Mouse (Mus musculus) urinary bladder, postnatal 10 days (tissue): ENCODE data around the gene Lsm10.
"Not testable (repeated sequence)": the region's sequence is repeated elsewhere in the genome, so short reads cannot be mapped to it uniquely, and the experiment has no call there.

Experiments used
- DNase-seq: peaks from one replicate; pipeline ENCODE4 v3.0.0; 2022; ENCODE audit warnings: low spot score

The Lsm10 gene

GRCm38 (mm10) chr4:126095622-126096430 is 597 bp upstream of the Lsm10 start:
- not testable (repeated sequence) for DNase-seq

GRCm38 (mm10) chr4:126097711-126098253 is 1.4 kb downstream of the Lsm10 start:
- DNase-seq: no peak

GRCm38 (mm10) chr4:126099365-126099764 is 2.9 kb downstream of the Lsm10 start:
- DNase-seq: no peak

GRCm38 (mm10) chr4:126100764-126101163 is 4.3 kb downstream of the Lsm10 start:
- no peak for DNase-seq

GRCm38 (mm10) chr4:126102061-126102841 is 5.8 kb downstream of the Lsm10 start:
- DNase-seq: no peak

GRCm38 (mm10) chr4:126103057-126103581 is 6.7 kb downstream of the Lsm10 start:
- DNase-seq: peak; percentile 65

GRCm38 (mm10) chr4:126103590-126104068 is 7.2 kb downstream of the Lsm10 start, which contains the start of gene Stk40:
Gene Stk40, plus strand, starts transcription at chr4:126103957.
- peak; percentile 86 for DNase-seq

- DNase-seq: no peak
Observed at GRCm38 (mm10) chr4:126104261-126105075, 8.0 kb downstream of the Lsm10 start.

GRCm38 (mm10) chr4:126105131-126105783 is 8.8 kb downstream of the Lsm10 start:
- DNase-seq: no peak

- no peak for DNase-seq
Observed at GRCm38 (mm10) chr4:126108061-126108740, 11.8 kb downstream of the Lsm10 start.

- DNase-seq: no peak
Observed at GRCm38 (mm10) chr4:126109613-126110373, 13.4 kb downstream of the Lsm10 start.

GRCm38 (mm10) chr4:126110374-126111152 is 14.1 kb downstream of the Lsm10 start:
- no peak for DNase-seq

- no peak for DNase-seq
Observed at GRCm38 (mm10) chr4:126111153-126111549, 14.7 kb downstream of the Lsm10 start.

GRCm38 (mm10) chr4:126113243-126113642 is 16.8 kb downstream of the Lsm10 start:
- DNase-seq: no peak

- no peak for DNase-seq
Observed at GRCm38 (mm10) chr4:126113943-126114342, 17.5 kb downstream of the Lsm10 start.

GRCm38 (mm10) chr4:126115411-126115810 is 19.0 kb downstream of the Lsm10 start:
- DNase-seq: no peak

- no peak for DNase-seq
Observed at GRCm38 (mm10) chr4:126115871-126116521, 19.6 kb downstream of the Lsm10 start.

- no peak for DNase-seq
Observed at GRCm38 (mm10) chr4:126117116-126117515, 20.7 kb downstream of the Lsm10 start.
